Comparison of ENCODE assay signal across 36 mouse cellular contexts in genomic region chr6:116607230-116607629, GRCm38 (mm10). TPM values are rescaled to one million over a fixed set of nuclear protein-coding genes. Genes with fewer than 3 reads are reported as not detected.
DNase-seq lines count a peak whose midpoint lies in the region; ATAC-seq and TF ChIP-seq lines count a peak whose summit lies in the region.
"Had no signal": no experiment of that assay in that cellular context is flagged by ENCODE, and none has a peak within 500 bp of the region (broad histone marks: within the 10 kb centered on the region; RNA-seq: fewer than 3 reads in every experiment).

No protein-coding gene starts in this region.

- in situ Hi-C loops in CH12.LX (cut with MboI; ENCODE audit: low pct_ligation_motif_present, low pct_unique_long_range_greater_than_20kb, low sequenced_read_pairs) = loop anchor here (25.0 kb wide), 1 partner anchor 595 kb away; no protein-coding TSS in a partner anchor
- in situ Hi-C loops in Patski (cut with MboI; ENCODE audit: low pct_unique_long_range_greater_than_20kb) = no loop called here

- ATAC-seq in forebrain, postnatal 0 days = no peak
- ATAC-seq in forebrain, embryonic 14.5 days = no peak
- no peak for ATAC-seq in Patski
- ATAC-seq: CD4-positive, CD25-positive, alpha-beta regulatory T cell, adult 4 months had no signal

- no peak overlapping the region for H3K9ac ChIP-seq in forebrain, postnatal 0 days
- no peak overlapping the region for H3K9ac ChIP-seq in forebrain, embryonic 14.5 days (ENCODE audit: low read length)
- H3K9ac ChIP-seq in CH12.LX (ENCODE audit: insufficient read depth, low read depth) = no peak overlapping the region
- H3K9ac ChIP-seq: embryonic facial prominence, embryonic 13.5 days; forebrain, embryonic 12.5 days; heart, embryonic 12.5 days; hindbrain, embryonic 13.5 days; lung, embryonic 14.5 days; neural tube, embryonic 15.5 days; stomach, embryonic 15.5 days had no signal

- peak; percentile 67 for TF ChIP-seq RAD21 in CH12.LX (IDR thresholded peaks at IDR 0.05; ENCODE audit: low read depth, low read length)

- WGBS in forebrain, postnatal 0 days = 42% methylated on average over 4 of the region's 4 CpGs
- 45% methylated on average over 4 of the region's 4 CpGs for WGBS in forebrain, embryonic 14.5 days
- 48% methylated on average over 4 of the region's 4 CpGs for WGBS in embryonic facial prominence, embryonic 10.5 days

- no peak overlapping the region for H3K4me2 ChIP-seq in forebrain, postnatal 0 days (ENCODE audit: low read depth)
- no peak overlapping the region for H3K4me2 ChIP-seq in forebrain, embryonic 14.5 days (ENCODE audit: low read length)
- H3K4me2 ChIP-seq in CH12.LX (ENCODE audit: insufficient read depth, low read depth, poor library complexity, severe bottlenecking) = no peak overlapping the region
- H3K4me2 ChIP-seq: embryonic facial prominence, embryonic 13.5 days; forebrain, embryonic 12.5 days; heart, embryonic 12.5 days; hindbrain, embryonic 13.5 days; lung, embryonic 14.5 days; neural tube, embryonic 15.5 days; stomach, embryonic 15.5 days had no signal

- TF ChIP-seq EP300 in CH12.LX (IDR thresholded peaks at IDR 0.05; ENCODE audit: low read length) = no peak

- H3K27ac ChIP-seq in forebrain, postnatal 0 days (ENCODE audit: low read depth, low read length) = no peak overlapping the region
- H3K27ac ChIP-seq in forebrain, embryonic 14.5 days (ENCODE audit: low read depth, low read length) = no peak overlapping the region
- no peak overlapping the region for H3K27ac ChIP-seq in layer of hippocampus, adult 2 months
- no peak overlapping the region for H3K27ac ChIP-seq in CH12.LX (ENCODE audit: insufficient read depth, low read depth)
- no peak overlapping the region for H3K27ac ChIP-seq in embryonic facial prominence, embryonic 10.5 days (replicated peaks)
- H3K27ac ChIP-seq: embryonic facial prominence, embryonic 13.5 days; forebrain, embryonic 12.5 days; gastrocnemius, adult 2 months; hindbrain, embryonic 13.5 days; neural tube, embryonic 15.5 days; stomach, embryonic 15.5 days had no signal

- no peaks in the 10 kb centered on the region for H3K27me3 ChIP-seq in forebrain, postnatal 0 days (ENCODE audit: insufficient read depth, low read length)
- no peaks in the 10 kb centered on the region for H3K27me3 ChIP-seq in forebrain, embryonic 14.5 days (replicated peaks; ENCODE audit: control insufficient read depth, insufficient read depth, low read length)
- H3K27me3 ChIP-seq in CH12.LX (replicated peaks) (peaks cover 13% of the 10 kb centered on the region), Patski (peaks cover 72% of the 10 kb centered on the region)
- H3K27me3 ChIP-seq in embryonic facial prominence, embryonic 10.5 days (replicated peaks; ENCODE audit: low read depth, poor library complexity, severe bottlenecking) = no peaks in the 10 kb centered on the region
- H3K27me3 ChIP-seq: embryonic facial prominence, embryonic 13.5 days; forebrain, embryonic 12.5 days; hindbrain, embryonic 13.5 days; neural tube, embryonic 15.5 days; stomach, embryonic 15.5 days had no signal

- DNase-seq in forebrain, postnatal 0 days = no peak
- DNase-seq in forebrain, embryonic 14.5 days (ENCODE audit: low spot score) = no peak
- no peak for DNase-seq in layer of hippocampus, adult 2 months (ENCODE audit: low spot score in 2 of 2)
- no peak for DNase-seq in layer of hippocampus, postnatal 36 days
- DNase-seq in CH12.LX (ENCODE audit: extremely low read depth) (no peak), Patski (ENCODE audit: low read depth, low spot score) (no peak)
- no peak for DNase-seq in embryonic facial prominence, embryonic 10.5 days (ENCODE audit: low spot score)
- DNase-seq in gastrocnemius, postnatal 4 days (ENCODE audit: low spot score in 2 of 2) = no peak
- DNase-seq: adrenal gland, postnatal 10 days; cerebellum, adult 9-10 months; gastrocnemius, adult 2 months; heart, postnatal 14 days; kidney, adult 9 months; kidney, postnatal 25 days; layer of hippocampus, adult 9-11 months; lung, embryonic 14.5 days; lung, postnatal 36 days; right cerebral cortex, adult 18-20 months; thymus, adult 2 months; thymus, postnatal 4 days had no signal

- no peak overlapping the region for H3K4me3 ChIP-seq in forebrain, postnatal 0 days (ENCODE audit: low read depth, low read length)
- H3K4me3 ChIP-seq in forebrain, embryonic 14.5 days (ENCODE audit: low read depth, low read length) = no peak overlapping the region
- no peak overlapping the region for H3K4me3 ChIP-seq in layer of hippocampus, adult 2 months
- no peak overlapping the region for H3K4me3 ChIP-seq in CH12.LX (replicated peaks in 1 of 3; ENCODE audit: low read depth in 2 of 3, low read length in 2 of 3, poor library complexity in 1 of 3)
- H3K4me3 ChIP-seq in embryonic facial prominence, embryonic 10.5 days = no peak overlapping the region
- H3K4me3 ChIP-seq: embryonic facial prominence, embryonic 13.5 days; erythroblast, embryonic 14.5 days; forebrain, embryonic 12.5 days; gastrocnemius, adult 2 months; heart, embryonic 12.5 days; hindbrain, embryonic 13.5 days; neural tube, embryonic 15.5 days; stomach, embryonic 15.5 days had no signal

- dilution Hi-C loops in CH12.LX (cut with MboI; ENCODE audit: extremely low pct_ligation_motif_present, extremely low pct_unique_long_range_greater_than_20kb, low sequenced_read_pairs) = no loop called here

- no peaks in the 10 kb centered on the region for H3K36me3 ChIP-seq in forebrain, postnatal 0 days (ENCODE audit: insufficient read depth)
- no peaks in the 10 kb centered on the region for H3K36me3 ChIP-seq in forebrain, embryonic 14.5 days (ENCODE audit: control insufficient read depth, insufficient read depth, low read length)
- H3K36me3 ChIP-seq in CH12.LX (replicated peaks in 1 of 2; ENCODE audit: control insufficient read depth in 1 of 2, insufficient read depth in 1 of 2, low read length in 1 of 2) = no peaks in the 10 kb centered on the region
- no peaks in the 10 kb centered on the region for H3K36me3 ChIP-seq in embryonic facial prominence, embryonic 10.5 days (replicated peaks)
- H3K36me3 ChIP-seq: embryonic facial prominence, embryonic 13.5 days; forebrain, embryonic 12.5 days; G1E; heart, embryonic 12.5 days; hindbrain, embryonic 13.5 days; neural tube, embryonic 15.5 days; stomach, embryonic 15.5 days had no signal

- no peaks in the 10 kb centered on the region for H3K4me1 ChIP-seq in forebrain, postnatal 0 days (ENCODE audit: insufficient read depth)
- no peaks in the 10 kb centered on the region for H3K4me1 ChIP-seq in forebrain, embryonic 14.5 days (ENCODE audit: control insufficient read depth, insufficient read depth, low read length)
- no peaks in the 10 kb centered on the region for H3K4me1 ChIP-seq in CH12.LX (ENCODE audit: control insufficient read depth in 1 of 2, insufficient read depth in 2 of 2)
- H3K4me1 ChIP-seq in embryonic facial prominence, embryonic 10.5 days = no peaks in the 10 kb centered on the region
- H3K4me1 ChIP-seq: embryonic facial prominence, embryonic 13.5 days; forebrain, embryonic 12.5 days; heart, embryonic 12.5 days; hindbrain, embryonic 13.5 days; neural tube, embryonic 15.5 days; stomach, embryonic 15.5 days had no signal

- H3K9me3 ChIP-seq in forebrain, postnatal 0 days (ENCODE audit: low read length) = no peaks in the 10 kb centered on the region
- no peaks in the 10 kb centered on the region for H3K9me3 ChIP-seq in forebrain, embryonic 14.5 days (replicated peaks; ENCODE audit: control insufficient read depth, low read length)
- no peaks in the 10 kb centered on the region for H3K9me3 ChIP-seq in CH12.LX (replicated peaks; ENCODE audit: low read length)
- H3K9me3 ChIP-seq in embryonic facial prominence, embryonic 10.5 days = no peaks in the 10 kb centered on the region
- H3K9me3 ChIP-seq: embryonic facial prominence, embryonic 13.5 days; forebrain, embryonic 12.5 days; G1E; heart, embryonic 12.5 days; hindbrain, embryonic 13.5 days; neural tube, embryonic 15.5 days; stomach, embryonic 15.5 days had no signal

- CTCF ChIA-PET in Patski (lab: Charles Lee) = no interaction called here

- POLR2A ChIA-PET in Patski (lab: Charles Lee) = interaction anchor here (0.7 kb wide), 1 partner anchor 399 kb away, joined by 3 read pairs; the partner anchor contains the start of gene Washc2

- TF ChIP-seq POLR2A in CH12.LX (IDR thresholded peaks at IDR 0.05; ENCODE audit: low read depth, low read length) = no peak

- peak; percentile 39 for TF ChIP-seq CTCF in forebrain, postnatal 0 days (IDR thresholded peaks at IDR 0.05; ENCODE audit: low read depth)
- TF ChIP-seq CTCF in layer of hippocampus, adult 2 months (conservative IDR thresholded peaks at IDR 0.05) = peak; percentile 57
- TF ChIP-seq CTCF in CH12.LX (conservative IDR thresholded peaks at IDR 0.05 in 1 of 2, IDR thresholded peaks at IDR 0.05 in 1 of 2; ENCODE audit: low read depth in 2 of 2, low read length in 2 of 2) (peak in 1 of 2 experiments; percentile 68; a peak in 2 of 4 replicates), Patski (IDR thresholded peaks at IDR 0.05) (peak; percentile 18)

- no peaks in the 10 kb centered on the region for H3K79me2 ChIP-seq in CH12.LX (replicated peaks; ENCODE audit: control insufficient read depth, extremely low read depth, insufficient read depth, poor library complexity, severe bottlenecking)

RNA-seq across cellular contexts. Expression of gene Zfp422, which starts 21.6 kb away (rescaled TPM):
- 63.4 and 79.8 TPM in 2 replicates for total RNA-seq in forebrain, postnatal 0 days (2014; rRNA removed)
- polyA plus RNA-seq in forebrain, postnatal 0 days (2015; fragmentation: Nextera tagmentation; extraction: Ambion mirVana) = 114 TPM in 2 replicates
- polyA plus RNA-seq in forebrain, embryonic 14.5 days (2014; fragmentation: Nextera tagmentation; extraction: Ambion mirVana) = 258 and 271 TPM in 2 replicates
- total RNA-seq in layer of hippocampus, adult 2 months (2021) = 10 to 100 TPM; 21.2 to 22.1 TPM
- total RNA-seq in layer of hippocampus, postnatal 36 days (2021) = 10 to 100 TPM; 22.0 to 23.0 TPM
- total RNA-seq in CH12.LX (2012; rRNA removed) (11.9 and 13.0 TPM in 2 replicates), CH12.LX (2014; rRNA removed) (25.9 and 33.4 TPM in 2 replicates)
- polyA plus RNA-seq in CH12.LX (2012; ENCODE audit: insufficient read length, low read depth) (31.1 and 33.2 TPM in 2 replicates), Patski (2021) (43.7 TPM)
- 267 TPM in 2 replicates for polyA plus RNA-seq in embryonic facial prominence, embryonic 10.5 days (2016; fragmentation: Nextera tagmentation; extraction: Ambion mirVana)
- total RNA-seq in gastrocnemius, postnatal 4 days (2021) = 10 to 100 TPM; 29.6 to 30.9 TPM
- polyA plus RNA-seq: G1E had no signal

RNA-seq across cellular contexts. Expression of gene Olfr215, which starts 23.2 kb away (rescaled TPM):
- 0.14 TPM in 1 of 2 replicates, not detected in the other for total RNA-seq in forebrain, postnatal 0 days (2014; rRNA removed)
- polyA plus RNA-seq in forebrain, postnatal 0 days (2015; fragmentation: Nextera tagmentation; extraction: Ambion mirVana) = not detected in 2 replicates
- not detected in 2 replicates for polyA plus RNA-seq in forebrain, embryonic 14.5 days (2014; fragmentation: Nextera tagmentation; extraction: Ambion mirVana)
- total RNA-seq in layer of hippocampus, adult 2 months (2021) = not detected
- total RNA-seq in layer of hippocampus, postnatal 36 days (2021) = not detected
- total RNA-seq in CH12.LX (2012; rRNA removed) = not detected in 2 replicates
- not detected in 2 replicates for total RNA-seq in CH12.LX (2014; rRNA removed)
- polyA plus RNA-seq in CH12.LX (2012; ENCODE audit: insufficient read length, low read depth) = not detected in 2 replicates
- polyA plus RNA-seq in Patski (2021) = not detected
- not detected in 2 replicates for polyA plus RNA-seq in embryonic facial prominence, embryonic 10.5 days (2016; fragmentation: Nextera tagmentation; extraction: Ambion mirVana)
- not detected for total RNA-seq in gastrocnemius, postnatal 4 days (2021)
- total RNA-seq: adrenal gland, postnatal 10 days; gastrocnemius, adult 2 months; heart, postnatal 14 days; liver, adult 2 months; megakaryocyte-erythroid progenitor cell, adult 5-6 weeks had no signal
- polyA plus RNA-seq: CD4-positive, CD25-positive, alpha-beta regulatory T cell, adult 4 months; cortical plate, adult 2 months; embryonic facial prominence, embryonic 13.5 days; erythroblast, embryonic 14.5 days; forebrain, embryonic 12.5 days; frontal cortex, adult 2 months; G1E; gonadal fat pad, adult 2 months; heart, embryonic 12.5 days; hindbrain, embryonic 13.5 days; intestine, embryonic 14.5 days; limb, embryonic 11.5 days; liver, adult 2 months; lung, embryonic 14.5 days; neural tube, embryonic 15.5 days; stomach, embryonic 15.5 days; thymus, adult 2 months had no signal

RNA-seq across cellular contexts. Expression of gene Depp1, which starts 43.2 kb away (rescaled TPM):
- 1.6 and 2.8 TPM in 2 replicates for total RNA-seq in forebrain, postnatal 0 days (2014; rRNA removed)
- polyA plus RNA-seq in forebrain, postnatal 0 days (2015; fragmentation: Nextera tagmentation; extraction: Ambion mirVana) = 2.6 TPM in 2 replicates
- 6.6 and 7.1 TPM in 2 replicates for polyA plus RNA-seq in forebrain, embryonic 14.5 days (2014; fragmentation: Nextera tagmentation; extraction: Ambion mirVana)
- 1 to 10 TPM in 1 of 2 experiments, under 1 TPM in 1; 0.54 to 1.4 TPM for total RNA-seq in layer of hippocampus, adult 2 months (2021)
- 1 to 10 TPM; 2.4 to 2.5 TPM for total RNA-seq in layer of hippocampus, postnatal 36 days (2021)
- total RNA-seq in CH12.LX (2012; rRNA removed) (0.13 and 0.34 TPM in 2 replicates), CH12.LX (2014; rRNA removed) (not detected in 2 replicates)
- polyA plus RNA-seq in CH12.LX (2012; ENCODE audit: insufficient read length, low read depth) (0.31 and 0.47 TPM in 2 replicates), Patski (2021) (11.1 TPM)
- polyA plus RNA-seq in embryonic facial prominence, embryonic 10.5 days (2016; fragmentation: Nextera tagmentation; extraction: Ambion mirVana) = 16.5 and 20.6 TPM in 2 replicates
- 10 to 100 TPM; 11.5 to 14.1 TPM for total RNA-seq in gastrocnemius, postnatal 4 days (2021)
- total RNA-seq: G1E; megakaryocyte-erythroid progenitor cell, adult 5-6 weeks had no signal
- polyA plus RNA-seq: CD4-positive, CD25-positive, alpha-beta regulatory T cell, adult 4 months; G1E had no signal

RNA-seq across cellular contexts. Expression of gene Olfr214, which starts 53.2 kb away (rescaled TPM):
- total RNA-seq in forebrain, postnatal 0 days (2014; rRNA removed) = not detected in 2 replicates
- polyA plus RNA-seq in forebrain, postnatal 0 days (2015; fragmentation: Nextera tagmentation; extraction: Ambion mirVana) = not detected in 2 replicates
- not detected in 2 replicates for polyA plus RNA-seq in forebrain, embryonic 14.5 days (2014; fragmentation: Nextera tagmentation; extraction: Ambion mirVana)
- not detected for total RNA-seq in layer of hippocampus, adult 2 months (2021)
- not detected for total RNA-seq in layer of hippocampus, postnatal 36 days (2021)
- not detected in 2 replicates for total RNA-seq in CH12.LX (2012; rRNA removed)
- not detected in 2 replicates for total RNA-seq in CH12.LX (2014; rRNA removed)
- not detected in 2 replicates for polyA plus RNA-seq in CH12.LX (2012; ENCODE audit: insufficient read length, low read depth)
- polyA plus RNA-seq in Patski (2021) = not detected
- polyA plus RNA-seq in embryonic facial prominence, embryonic 10.5 days (2016; fragmentation: Nextera tagmentation; extraction: Ambion mirVana) = not detected in 2 replicates
- total RNA-seq in gastrocnemius, postnatal 4 days (2021) = not detected
- total RNA-seq: adrenal gland, postnatal 10 days; gastrocnemius, adult 2 months; heart, postnatal 14 days; liver, adult 2 months; megakaryocyte-erythroid progenitor cell, adult 5-6 weeks had no signal
- polyA plus RNA-seq: CD4-positive, CD25-positive, alpha-beta regulatory T cell, adult 4 months; cortical plate, adult 2 months; embryonic facial prominence, embryonic 13.5 days; erythroblast, embryonic 14.5 days; forebrain, embryonic 12.5 days; frontal cortex, adult 2 months; G1E; gonadal fat pad, adult 2 months; heart, embryonic 12.5 days; hindbrain, embryonic 13.5 days; intestine, embryonic 14.5 days; limb, embryonic 11.5 days; liver, adult 2 months; lung, embryonic 14.5 days; neural tube, embryonic 15.5 days; stomach, embryonic 15.5 days; thymus, adult 2 months had no signal

RNA-seq across cellular contexts. Expression of gene Gm5580, which starts 56.3 kb away (rescaled TPM):
- 0.14 and 0.15 TPM in 2 replicates for total RNA-seq in forebrain, postnatal 0 days (2014; rRNA removed)
- 0.34 and 0.44 TPM in 2 replicates for polyA plus RNA-seq in forebrain, postnatal 0 days (2015; fragmentation: Nextera tagmentation; extraction: Ambion mirVana)
- polyA plus RNA-seq in forebrain, embryonic 14.5 days (2014; fragmentation: Nextera tagmentation; extraction: Ambion mirVana) = 0.48 and 0.58 TPM in 2 replicates
- 1 to 10 TPM; 1.5 to 2.4 TPM for total RNA-seq in layer of hippocampus, adult 2 months (2021)
- 1 to 10 TPM; 1.8 to 2.4 TPM for total RNA-seq in layer of hippocampus, postnatal 36 days (2021)
- total RNA-seq in CH12.LX (2012; rRNA removed) (0.80 and 1.1 TPM in 2 replicates), CH12.LX (2014; rRNA removed) (2.9 and 3.7 TPM in 2 replicates)
- polyA plus RNA-seq in CH12.LX (2012; ENCODE audit: insufficient read length, low read depth) (0.29 and 0.56 TPM in 2 replicates), Patski (2021) (17.2 TPM)
- 0.64 and 0.85 TPM in 2 replicates for polyA plus RNA-seq in embryonic facial prominence, embryonic 10.5 days (2016; fragmentation: Nextera tagmentation; extraction: Ambion mirVana)
- 1 to 10 TPM; 2.7 to 3.4 TPM for total RNA-seq in gastrocnemius, postnatal 4 days (2021)
- total RNA-seq: liver, adult 2 months had no signal
- polyA plus RNA-seq: erythroblast, embryonic 14.5 days; liver, adult 2 months had no signal
